Mouse (Mus musculus): Measurements from ENCODE around the gene Cd200. TPM values are rescaled to one million over a fixed set of nuclear protein-coding genes. Genes with fewer than 3 reads are reported as not detected.

The Cd200 gene
- polyA plus RNA-seq (2014; fragmentation: Illumina TruSeq; extraction: RNeasy Lipid Tissue Mini Kit (QIAGEN cat#74804); ENCODE audit: low read depth, low replicate concordance): 82.2 TPM

GRCm38 (mm10) chr16:45408425-45409063, at the start of gene Cd200:
Gene Cd200, minus strand, starts transcription at chr16:45409053.

Other genes starting within 250 kb of the Cd200 start
- 1.1 TPM for gene Btla, start 184.7 kb downstream of the Cd200 start, polyA plus RNA-seq (2014; fragmentation: Illumina TruSeq; extraction: RNeasy Lipid Tissue Mini Kit (QIAGEN cat#74804); ENCODE audit: low read depth, low replicate concordance)
- gene Gm609, start 83.9 kb upstream of the Cd200 start, polyA plus RNA-seq (2014; fragmentation: Illumina TruSeq; extraction: RNeasy Lipid Tissue Mini Kit (QIAGEN cat#74804); ENCODE audit: low read depth, low replicate concordance): not detected
- gene Gm17783, start 123.0 kb upstream of the Cd200 start, polyA plus RNA-seq (2014; fragmentation: Illumina TruSeq; extraction: RNeasy Lipid Tissue Mini Kit (QIAGEN cat#74804); ENCODE audit: low read depth, low replicate concordance): not detected
- gene Slc9c1, start 126.3 kb upstream of the Cd200 start, polyA plus RNA-seq (2014; fragmentation: Illumina TruSeq; extraction: RNeasy Lipid Tissue Mini Kit (QIAGEN cat#74804); ENCODE audit: low read depth, low replicate concordance): not detected
- 0.24 TPM for gene Gcsam, start 201.3 kb upstream of the Cd200 start, polyA plus RNA-seq (2014; fragmentation: Illumina TruSeq; extraction: RNeasy Lipid Tissue Mini Kit (QIAGEN cat#74804); ENCODE audit: low read depth, low replicate concordance)
- not detected for gene BC016579, start 245.0 kb upstream of the Cd200 start, polyA plus RNA-seq (2014; fragmentation: Illumina TruSeq; extraction: RNeasy Lipid Tissue Mini Kit (QIAGEN cat#74804); ENCODE audit: low read depth, low replicate concordance)